In the genomic region with DNA sequence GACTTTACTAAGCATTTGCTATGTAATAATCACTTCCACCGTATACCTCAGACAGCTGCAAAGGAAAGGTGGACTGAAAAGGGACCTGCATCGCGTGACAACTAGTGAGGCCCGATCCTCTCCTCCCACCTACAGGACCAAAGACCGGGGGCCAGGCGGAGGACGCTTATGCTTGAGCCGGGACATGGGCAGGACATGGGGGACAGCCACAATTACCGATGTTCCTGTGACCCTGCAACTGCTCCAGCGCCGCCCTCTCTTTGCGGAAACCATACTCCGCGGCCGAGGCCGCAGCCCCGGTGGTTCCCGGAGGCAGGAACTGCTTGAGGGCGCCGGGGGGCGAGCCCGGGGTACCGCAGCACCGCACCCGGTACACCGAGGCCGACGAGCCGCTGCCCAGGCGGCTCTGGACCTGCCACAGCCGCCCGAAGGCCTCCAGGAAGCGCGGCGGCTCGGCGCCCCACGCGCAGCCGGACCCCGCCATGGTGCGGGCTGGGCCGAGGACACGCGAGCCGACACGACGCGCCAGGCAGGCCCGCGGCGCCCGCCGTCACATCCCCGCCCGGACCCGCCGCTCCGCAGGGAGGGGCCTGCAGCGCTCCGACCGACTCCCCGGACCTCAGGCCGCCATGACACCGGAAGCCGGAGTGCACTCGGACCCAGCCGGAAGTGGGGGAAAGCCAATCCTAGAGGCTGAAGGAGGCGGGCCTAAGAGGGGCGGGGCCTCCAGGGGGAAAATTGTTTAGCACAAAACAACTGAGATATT, we compare ENCODE assay signal across 8 mouse cellular contexts. TPM values are rescaled to one million over a fixed set of nuclear protein-coding genes. Genes with fewer than 3 reads are reported as not detected.
DNase-seq lines count a peak whose midpoint lies in the region; ATAC-seq and TF ChIP-seq lines count a peak whose summit lies in the region.

A gene (minus strand): TSS at position 641 of the 766 bp plus-strand sequence.

- peak within 1 kb of the TSS; percentile 75 for H3ac ChIP-seq in C2C12 (ENCODE audit: control insufficient read depth, insufficient read length, low read depth)

- peaks cover 12% of the 10 kb centered on the region for H3K36me3 ChIP-seq in C2C12 (ENCODE audit: control insufficient read depth, insufficient read depth)
- H3K36me3 ChIP-seq in erythroblast, embryonic 14.5 days (ENCODE audit: control insufficient read depth) = peaks cover 20% of the 10 kb centered on the region
- H3K36me3 ChIP-seq in heart, embryonic 12.5 days = peaks cover 21% of the 10 kb centered on the region
- peaks cover 27% of the 10 kb centered on the region for H3K36me3 ChIP-seq in liver, embryonic 12.5 days
- 0 out of 2 replicates have a peak, but pooled peaks cover 6% of the 10 kb centered on the region for H3K36me3 ChIP-seq in stomach, embryonic 15.5 days

- DNase-seq in brain, embryonic 14.5 days (ENCODE audit: low read depth) = peak; percentile 95
- DNase-seq in kidney, postnatal 10 days = peak; percentile 94
- DNase-seq in natural killer cell, adult 2 months (ENCODE audit: low spot score in 2 of 2) = peak; percentile 81 to 87

- no peaks in the 10 kb centered on the region for H3K27me3 ChIP-seq in C2C12 (ENCODE audit: control insufficient read depth, insufficient read depth, insufficient read length)
- no peaks in the 10 kb centered on the region; the same call in 1 of the 2 replicates for H3K27me3 ChIP-seq in erythroblast, embryonic 14.5 days (ENCODE audit: control insufficient read depth)
- H3K27me3 ChIP-seq in heart, embryonic 12.5 days (replicated peaks) = peaks cover 7% of the 10 kb centered on the region; the same call in 1 of the 2 replicates
- 0 out of 2 replicates have a peak, but pooled peaks cover 7% of the 10 kb centered on the region for H3K27me3 ChIP-seq in liver, embryonic 12.5 days (replicated peaks)
- H3K27me3 ChIP-seq in stomach, embryonic 15.5 days (replicated peaks) = no peaks in the 10 kb centered on the region

- peak within 1 kb of the TSS; percentile 99 for H3K9ac ChIP-seq in heart, embryonic 12.5 days
- peak within 1 kb of the TSS; percentile 97 for H3K9ac ChIP-seq in liver, embryonic 12.5 days
- peak within 1 kb of the TSS; percentile 78 for H3K9ac ChIP-seq in stomach, embryonic 15.5 days

- H3K4me2 ChIP-seq in heart, embryonic 12.5 days = peak within 1 kb of the TSS; percentile 76
- H3K4me2 ChIP-seq in liver, embryonic 12.5 days = peak within 1 kb of the TSS; percentile 73
- peak within 1 kb of the TSS; percentile 60 for H3K4me2 ChIP-seq in stomach, embryonic 15.5 days

- H3K79me3 ChIP-seq in C2C12 (ENCODE audit: low read depth) = peaks cover 27% of the 10 kb centered on the region

- ATAC-seq in heart, embryonic 12.5 days (ENCODE audit: insufficient number of reproducible peaks, low FRiP score) = peak; percentile 98
- peak; percentile 98 for ATAC-seq in liver, embryonic 12.5 days
- peak; percentile 99 for ATAC-seq in stomach, embryonic 15.5 days (ENCODE audit: insufficient read depth, low FRiP score, low read depth)

- peak within 1 kb of the TSS; percentile 93 for H3K27ac ChIP-seq in heart, embryonic 12.5 days (ENCODE audit: poor library complexity, severe bottlenecking)
- peak within 1 kb of the TSS; percentile 87 for H3K27ac ChIP-seq in liver, embryonic 12.5 days
- peak within 1 kb of the TSS; percentile 84 for H3K27ac ChIP-seq in stomach, embryonic 15.5 days

- under 1% methylated on average over 60 of the region's 70 CpGs for WGBS in heart, embryonic 12.5 days
- WGBS in liver, embryonic 12.5 days (ENCODE audit: insufficient replicate concordance) = under 1% methylated on average over 70 of the region's 70 CpGs
- 0% methylated on average over 67 of the region's 70 CpGs for WGBS in stomach, embryonic 15.5 days

- H3K4me3 ChIP-seq in C2C12 (ENCODE audit: insufficient read depth, poor library complexity, severe bottlenecking) = peak within 1 kb of the TSS; percentile 90
- H3K4me3 ChIP-seq in erythroblast, embryonic 14.5 days (replicated peaks) = peak within 1 kb of the TSS; percentile 76
- peak within 1 kb of the TSS; percentile 100 for H3K4me3 ChIP-seq in heart, embryonic 12.5 days
- H3K4me3 ChIP-seq in liver, embryonic 12.5 days = peak within 1 kb of the TSS; percentile 87
- H3K4me3 ChIP-seq in stomach, embryonic 15.5 days (replicated peaks) = peak within 1 kb of the TSS; percentile 81

- H3K4me1 ChIP-seq in erythroblast, embryonic 14.5 days (ENCODE audit: control insufficient read depth) = peaks cover 17% of the 10 kb centered on the region
- peaks cover 7% of the 10 kb centered on the region for H3K4me1 ChIP-seq in heart, embryonic 12.5 days (replicated peaks)
- peaks cover 14% of the 10 kb centered on the region for H3K4me1 ChIP-seq in liver, embryonic 12.5 days
- H3K4me1 ChIP-seq in stomach, embryonic 15.5 days = peaks cover 2% of the 10 kb centered on the region; the same call in 1 of the 2 replicates

- TF ChIP-seq POLR2A in brain, embryonic 14.5 days (IDR thresholded peaks at IDR 0.05; ENCODE audit: borderline replicate concordance, extremely low read depth, insufficient read depth, insufficient read length, poor library complexity, severe bottlenecking) = peak; percentile 84

- H3K79me2 ChIP-seq in C2C12 (ENCODE audit: control insufficient read depth, insufficient read depth) = peaks cover 39% of the 10 kb centered on the region

- no peak for TF ChIP-seq CTCF in C2C12 (IDR thresholded peaks at IDR 0.05; ENCODE audit: control insufficient read depth, insufficient read depth, insufficient read length)
- TF ChIP-seq CTCF in brain, embryonic 14.5 days (IDR thresholded peaks at IDR 0.05; ENCODE audit: borderline replicate concordance, extremely low read depth, insufficient read depth, insufficient read length) = no peak

- H3K9me3 ChIP-seq in erythroblast, embryonic 14.5 days (ENCODE audit: control insufficient read depth, low read length) = no peaks in the 10 kb centered on the region; the same call in 1 of the 2 replicates
- no peaks in the 10 kb centered on the region for H3K9me3 ChIP-seq in heart, embryonic 12.5 days (replicated peaks)
- H3K9me3 ChIP-seq in liver, embryonic 12.5 days (replicated peaks) = no peaks in the 10 kb centered on the region
- H3K9me3 ChIP-seq in stomach, embryonic 15.5 days = no peaks in the 10 kb centered on the region

TF ChIP-seq in C2C12, 6 proteins besides CTCF, POLR2A, EP300 and RAD21:
- TF ChIP-seq MAX (IDR thresholded peaks at IDR 0.05) (no peak), CEBPB (IDR thresholded peaks at IDR 0.05; ENCODE audit: low read depth) (no peak), FOSL1 (IDR thresholded peaks at IDR 0.05; ENCODE audit: insufficient read depth, low read length, poor library complexity, severe bottlenecking) (no peak)

RNA-seq across cellular contexts. Expression of the gene that starts here (rescaled TPM):
- polyA plus RNA-seq in C2C12 (2012; fragmentation: generic; extraction: Trizol) = 8.7 TPM
- polyA plus RNA-seq in brain, embryonic 14.5 days (2012; rRNA removed) = 21.8 and 26.2 TPM in 2 replicates
- 0.07 and 0.08 TPM in 2 replicates for polyA plus RNA-seq in erythroblast, embryonic 14.5 days (2012)
- 13.8 and 14.6 TPM in 2 replicates for polyA plus RNA-seq in heart, embryonic 12.5 days (2016; fragmentation: Nextera tagmentation; extraction: Ambion mirVana)
- polyA plus RNA-seq in liver, embryonic 12.5 days (2016; fragmentation: Nextera tagmentation; extraction: Ambion mirVana) = 12.1 and 13.5 TPM in 2 replicates
- polyA plus RNA-seq in stomach, embryonic 15.5 days (2015; fragmentation: Nextera tagmentation; extraction: Ambion mirVana) = 8.0 and 8.4 TPM in 2 replicates

Comparison
In these comparisons a context has a peak if more than half of its experiments do, and no peak if none do; other contexts are left out.
1. Peak in every context shown above with its lines: DNase-seq, ATAC-seq, H3K4me3 ChIP-seq and H3K27ac ChIP-seq.